Mouse (Mus musculus): Measurements from ENCODE around the gene Fkbp3. TPM values are rescaled to one million over a fixed set of nuclear protein-coding genes. Genes with fewer than 3 reads are reported as not detected.

Fkbp3 gene
- polyA plus RNA-seq, 2 experiments = 66.5 to 152 TPM

DNA sequence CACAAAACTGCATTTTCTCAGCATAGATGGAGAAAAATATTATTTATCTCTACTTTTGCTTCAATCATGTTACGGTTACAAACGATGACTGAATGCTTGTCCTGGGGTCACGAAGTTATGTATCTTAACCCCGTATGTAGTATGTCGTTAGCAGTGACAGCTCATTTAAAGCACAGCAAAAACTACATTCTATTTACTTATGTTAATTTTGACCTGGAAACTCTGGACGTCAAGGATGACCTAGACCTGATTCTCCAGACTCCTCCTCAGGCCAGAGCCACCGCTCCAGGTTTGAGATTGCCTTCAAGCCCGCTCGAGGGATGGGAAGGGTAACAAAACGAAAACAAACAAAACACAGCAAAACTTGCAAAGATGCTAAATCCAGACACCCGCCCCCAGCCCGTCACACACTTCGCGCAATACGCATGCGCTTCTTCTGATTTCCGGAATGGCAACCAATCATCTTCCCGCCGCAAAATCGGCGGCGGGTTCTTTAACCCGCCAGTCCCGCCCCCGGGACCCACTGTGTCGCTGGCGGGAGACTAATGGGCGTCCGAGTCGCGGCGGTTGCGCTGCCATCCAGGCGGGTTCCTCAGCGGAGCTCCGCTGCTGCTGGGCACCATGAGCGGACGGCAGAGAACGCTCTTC, 1.4 kb upstream of the Fkbp3 start, which contains the start of gene Fancm:
TSS of gene Fancm (plus strand) at position 519 of the 648 bp plus-strand sequence.
- no peaks in the 10 kb centered on the region; the same call in none of the 2 replicates for H3K36me3 ChIP-seq (replicated peaks; ENCODE audit: control insufficient read depth, insufficient read depth, low read depth)
- TF ChIP-seq EP300 (IDR thresholded peaks at IDR 0.05; ENCODE audit: low read depth) (no peak), CTCF (IDR thresholded peaks at IDR 0.05; ENCODE audit: low read depth) (no peak)
- no peaks in the 10 kb centered on the region; the same call in 1 of the 2 replicates for H3K27me3 ChIP-seq (ENCODE audit: control insufficient read depth, insufficient read depth, low read length)
- DNase-seq (ENCODE audit: low read depth in 3 of 3, low spot score in 3 of 3) = peak; percentile 85 to 89 (median 88)
- H3K4me2 ChIP-seq (ENCODE audit: low read depth) = peak within 1 kb of the TSS; percentile 72
- H3K27ac ChIP-seq = peak within 1 kb of the TSS; percentile 44
- no peaks in the 10 kb centered on the region for H3K9me3 ChIP-seq (ENCODE audit: control insufficient read depth, low read length)
- H3K9ac ChIP-seq (replicated peaks) = peak within 1 kb of the TSS; percentile 89
- ATAC-seq (ENCODE audit: insufficient read depth) = peak; percentile 48
- H3K4me1 ChIP-seq (replicated peaks; ENCODE audit: control insufficient read depth in 2 of 2, insufficient read depth in 2 of 2, low read length in 1 of 2) = peaks cover 16 to 19% of the 10 kb centered on the region in 2 experiments
- 2% methylated on average over 39 of the region's 39 CpGs for WGBS (ENCODE audit: insufficient replicate concordance)
- peak within 1 kb of the TSS; percentile 93 to 98 for H3K4me3 ChIP-seq (ENCODE audit: insufficient read depth in 1 of 2, low read depth in 2 of 2, low read length in 2 of 2)

DNA sequence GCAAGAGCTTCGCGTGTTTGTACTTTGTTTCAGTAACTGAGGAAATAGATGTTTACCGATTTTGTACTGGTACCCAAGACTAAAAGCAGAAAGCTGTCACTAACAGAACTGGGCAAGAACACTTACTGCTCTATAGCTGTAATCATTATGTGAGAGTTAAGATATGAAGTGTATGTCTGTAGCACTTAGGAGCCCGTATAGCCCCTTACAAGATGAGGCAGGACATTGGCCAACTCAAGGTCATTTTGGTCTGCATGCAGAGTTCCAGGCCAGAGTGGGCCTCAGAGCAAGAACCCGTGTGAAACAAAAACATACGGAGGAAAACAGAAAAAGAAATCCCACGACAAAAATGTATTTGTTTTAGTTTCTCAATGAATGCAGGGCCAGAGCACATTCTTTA, 844 bp upstream of the Fkbp3 start:
- no peak for ATAC-seq (ENCODE audit: insufficient read depth)
- Histone ChIP-seq H3K4me2 (ENCODE audit: low read depth) (peak overlapping the region; percentile 72), H3K9ac (replicated peaks) (no peak overlapping the region; the same call in 1 of the 2 replicates), H3K4me3 (ENCODE audit: insufficient read depth in 1 of 2, low read depth in 2 of 2, low read length in 2 of 2) (peak overlapping the region; percentile 93 to 98; a peak in 3 of 4 replicates), H3K36me3 (replicated peaks; ENCODE audit: control insufficient read depth, insufficient read depth, low read depth) (no peaks in the 10 kb centered on the region; the same call in 1 of the 2 replicates), H3K27ac (peak overlapping the region; percentile 8; the same call in 1 of the 2 replicates), H3K27me3 (ENCODE audit: control insufficient read depth, insufficient read depth, low read length) (no peaks in the 10 kb centered on the region; the same call in 1 of the 2 replicates), H3K9me3 (ENCODE audit: control insufficient read depth, low read length) (no peaks in the 10 kb centered on the region), H3K4me1 (replicated peaks; ENCODE audit: control insufficient read depth in 2 of 2, insufficient read depth in 2 of 2, low read length in 1 of 2) (peaks cover 16 to 19% of the 10 kb centered on the region in 2 experiments)
- no peak for TF ChIP-seq EP300 (IDR thresholded peaks at IDR 0.05; ENCODE audit: low read depth)
- no peak for DNase-seq (ENCODE audit: low read depth in 3 of 3, low spot score in 3 of 3)
- 39% methylated on average over 7 of the region's 7 CpGs for WGBS (ENCODE audit: insufficient replicate concordance)

DNA sequence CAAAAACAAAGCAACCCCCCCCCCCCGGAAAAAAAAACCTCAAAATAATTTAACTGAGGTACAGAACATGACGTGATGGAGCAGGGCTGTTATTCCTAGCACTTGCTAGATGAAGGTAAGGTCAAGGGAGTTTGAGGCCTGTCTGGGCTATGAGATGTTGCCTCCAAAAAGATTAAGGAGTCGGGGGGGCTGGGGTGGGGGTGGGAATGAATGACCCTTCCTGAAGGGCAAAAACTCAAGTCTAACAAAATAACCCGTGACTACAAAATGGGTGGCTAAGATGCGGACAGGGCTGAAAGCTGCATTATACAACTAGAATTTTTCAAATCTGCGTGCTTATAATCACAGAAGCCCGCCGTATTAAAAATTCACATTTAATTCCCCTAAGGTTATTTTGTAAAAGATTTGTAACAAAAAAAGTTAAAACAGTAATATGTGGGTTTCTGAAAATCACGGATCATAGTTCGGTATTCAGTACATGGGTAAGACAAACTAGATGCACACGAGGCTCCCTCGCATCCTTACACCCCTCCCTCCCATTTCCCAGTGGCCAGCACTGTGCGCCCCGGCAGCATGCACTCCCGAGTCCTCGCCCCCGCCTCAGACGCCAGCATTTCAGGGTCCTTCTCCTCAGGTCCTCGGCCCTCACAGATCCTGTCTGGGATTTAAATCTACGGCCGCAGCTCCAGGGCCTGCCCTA, 746 bp downstream of the Fkbp3 start:
- Histone ChIP-seq H3K9me3 (ENCODE audit: control insufficient read depth, low read length) (no peaks in the 10 kb centered on the region), H3K27ac (peak overlapping the region; percentile 35), H3K4me2 (ENCODE audit: low read depth) (peak overlapping the region; percentile 72), H3K9ac (replicated peaks) (peak overlapping the region; percentile 83), H3K4me3 (ENCODE audit: insufficient read depth in 1 of 2, low read depth in 2 of 2, low read length in 2 of 2) (peak overlapping the region; percentile 69 to 93), H3K4me1 (replicated peaks; ENCODE audit: control insufficient read depth in 2 of 2, insufficient read depth in 2 of 2, low read length in 1 of 2) (peaks cover 16 to 19% of the 10 kb centered on the region in 2 experiments), H3K36me3 (replicated peaks; ENCODE audit: control insufficient read depth, insufficient read depth, low read depth) (0 out of 2 replicates have a peak, but pooled peaks cover 3% of the 10 kb centered on the region), H3K27me3 (ENCODE audit: control insufficient read depth, insufficient read depth, low read length) (no peaks in the 10 kb centered on the region; the same call in 1 of the 2 replicates)
- TF ChIP-seq CTCF (IDR thresholded peaks at IDR 0.05; ENCODE audit: low read depth) = no peak
- TF ChIP-seq EP300 (IDR thresholded peaks at IDR 0.05; ENCODE audit: low read depth) = no peak
- 3% methylated on average over 21 of the region's 21 CpGs for WGBS (ENCODE audit: insufficient replicate concordance)
- no peak for DNase-seq (ENCODE audit: low read depth in 3 of 3, low spot score in 3 of 3)
- ATAC-seq (ENCODE audit: insufficient read depth) = no peak

DNA sequence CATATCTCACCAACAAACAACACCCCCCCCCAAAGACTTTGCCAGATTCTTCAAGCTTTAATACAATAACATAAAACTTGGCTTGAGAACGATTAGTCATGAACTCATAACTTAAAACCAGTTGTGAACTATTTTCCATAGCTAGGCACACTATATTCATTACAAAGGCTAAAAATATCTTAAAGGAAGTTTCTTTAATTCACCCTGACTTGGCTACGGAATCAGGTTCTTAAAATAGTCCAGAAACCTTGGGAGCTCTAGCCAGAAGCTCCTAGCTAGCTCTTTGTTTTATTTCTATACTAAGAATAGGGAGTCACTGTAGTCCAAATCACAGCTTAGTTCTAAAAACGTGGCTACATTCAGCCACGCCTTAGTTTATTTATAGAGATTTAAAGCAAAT, 5.4 kb downstream of the Fkbp3 start:
- TF ChIP-seq CTCF (IDR thresholded peaks at IDR 0.05; ENCODE audit: low read depth) = no peak
- TF ChIP-seq EP300 (IDR thresholded peaks at IDR 0.05; ENCODE audit: low read depth) = no peak
- no peaks in the 10 kb centered on the region for H3K27me3 ChIP-seq (ENCODE audit: control insufficient read depth, insufficient read depth, low read length)
- no peaks in the 10 kb centered on the region for H3K9me3 ChIP-seq (ENCODE audit: control insufficient read depth, low read length)
- H3K27ac ChIP-seq = no peak overlapping the region
- no peaks in the 10 kb centered on the region for H3K4me1 ChIP-seq (replicated peaks; ENCODE audit: control insufficient read depth in 2 of 2, insufficient read depth in 2 of 2, low read length in 1 of 2)
- no peak overlapping the region for H3K4me2 ChIP-seq (ENCODE audit: low read depth)
- H3K36me3 ChIP-seq (replicated peaks; ENCODE audit: control insufficient read depth, insufficient read depth, low read depth) = peaks cover 18% of the 10 kb centered on the region
- no peak overlapping the region for H3K4me3 ChIP-seq (ENCODE audit: insufficient read depth in 1 of 2, low read depth in 2 of 2, low read length in 2 of 2)
- no peak overlapping the region for H3K9ac ChIP-seq (replicated peaks)
- ATAC-seq (ENCODE audit: insufficient read depth) (no peak), DNase-seq (ENCODE audit: low read depth in 3 of 3, low spot score in 3 of 3) (no peak)
- 57% methylated on average over 4 of the region's 4 CpGs for WGBS (ENCODE audit: insufficient replicate concordance)

DNA sequence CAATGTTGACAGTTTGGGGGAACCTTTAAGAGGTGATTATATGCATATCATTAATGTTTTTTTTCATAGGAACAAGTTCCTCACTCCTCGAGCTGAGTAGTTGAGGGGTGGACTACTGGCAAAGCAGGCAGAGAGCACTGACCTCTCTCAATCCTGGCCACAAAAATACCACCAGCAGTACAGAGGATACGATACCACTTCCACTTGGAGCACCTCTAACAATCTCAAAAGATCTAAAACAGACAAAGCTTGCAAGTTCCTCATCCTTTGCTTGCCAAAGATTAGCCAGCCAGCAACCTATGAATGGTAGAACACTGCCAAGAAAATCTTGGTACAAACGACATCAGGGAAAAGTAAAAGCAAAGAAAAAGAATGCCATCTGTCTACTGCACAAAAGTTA, 7.6 kb downstream of the Fkbp3 start:
- DNase-seq (ENCODE audit: low read depth in 3 of 3, low spot score in 3 of 3) = no peak
- 36% methylated on average over 3 of the region's 3 CpGs for WGBS (ENCODE audit: insufficient replicate concordance)
- Histone ChIP-seq H3K27me3 (ENCODE audit: control insufficient read depth, insufficient read depth, low read length) (no peaks in the 10 kb centered on the region), H3K9me3 (ENCODE audit: control insufficient read depth, low read length) (no peaks in the 10 kb centered on the region), H3K4me3 (ENCODE audit: insufficient read depth in 1 of 2, low read depth in 2 of 2, low read length in 2 of 2) (no peak overlapping the region), H3K4me2 (ENCODE audit: low read depth) (no peak overlapping the region), H3K9ac (replicated peaks) (no peak overlapping the region), H3K27ac (no peak overlapping the region), H3K36me3 (replicated peaks; ENCODE audit: control insufficient read depth, insufficient read depth, low read depth) (peaks cover 29% of the 10 kb centered on the region), H3K4me1 (replicated peaks; ENCODE audit: control insufficient read depth in 2 of 2, insufficient read depth in 2 of 2, low read length in 1 of 2) (no peaks in the 10 kb centered on the region)
- ATAC-seq (ENCODE audit: insufficient read depth) = no peak
- no peak for TF ChIP-seq CTCF (IDR thresholded peaks at IDR 0.05; ENCODE audit: low read depth)
- no peak for TF ChIP-seq EP300 (IDR thresholded peaks at IDR 0.05; ENCODE audit: low read depth)
